Mouse (Mus musculus) liver, embryonic 15.5 days (tissue): ENCODE data around the gene G2e3. TPM values are rescaled to one million over a fixed set of nuclear protein-coding genes. Genes with fewer than 3 reads are reported as not detected.
A peak's percentile ranks its signal among the peaks of the same experiment; 100 is the strongest.

Source experiments
- ATAC-seq: fragments of 200-750 bp; cut with Nextera tagmentation; 2 replicates; pipeline ENCODE4 v1.8.0; 2017; ENCODE audit warnings: moderate number of reproducible peaks, mild to moderate bottlenecking, moderate library complexity; ENCODE audit not compliant: insufficient read depth
- H3K27ac ChIP-seq: fragments of 300-500 bp; sonication (generic); replicated peaks from 2 replicates; pipeline ENCODE4 v1.5.1; 2015; ENCODE audit warnings: mild to moderate bottlenecking, inconsistent platforms
- H3K27me3 ChIP-seq: fragments of 300-500 bp; sonication (generic); 2 replicates; pipeline ENCODE4 v1.6.1; 2015; ENCODE audit warnings: mild to moderate bottlenecking, inconsistent platforms
- H3K36me3 ChIP-seq: fragments of 300-500 bp; sonication (generic); replicated peaks from 2 replicates; pipeline ENCODE4 v1.6.1; 2015; ENCODE audit warnings: moderate library complexity, mild to moderate bottlenecking, inconsistent platforms
- H3K4me1 ChIP-seq: fragments of 300-500 bp; sonication (generic); replicated peaks from 2 replicates; pipeline ENCODE4 v1.6.1; 2015; ENCODE audit warnings: inconsistent platforms
- H3K4me2 ChIP-seq: fragments of 300-500 bp; sonication (generic); 2 replicates; pipeline ENCODE4 v1.6.1; 2015; ENCODE audit warnings: moderate library complexity, mild to moderate bottlenecking, inconsistent platforms
- H3K4me3 ChIP-seq: fragments of 300-500 bp; sonication (generic); replicated peaks from 2 replicates; pipeline ENCODE4 v1.5.1; 2015; ENCODE audit warnings: mild to moderate bottlenecking, inconsistent platforms
- H3K9ac ChIP-seq: fragments of 300-500 bp; sonication (generic); 2 replicates; pipeline ENCODE4 v1.6.1; 2015; ENCODE audit warnings: moderate library complexity, mild to moderate bottlenecking, inconsistent platforms
- H3K9me3 ChIP-seq: fragments of 300-500 bp; sonication (generic); replicated peaks from 2 replicates; pipeline ENCODE4 v1.6.1; 2016; ENCODE audit warnings: inconsistent platforms
- WGBS: fragments of 180-500 bp; shearing (Covaris S2); methylation state at CpG from one replicate; pipeline ENCODE4 v1.1.7; 2015; ENCODE audit warnings: mixed read lengths; ENCODE audit not compliant: insufficient replicate concordance; 5-methylcytosine and 5-hydroxymethylcytosine counted together
- polyA plus RNA-seq: library from polyadenylated mRNA; unstranded; fragments of >200 nt; fragmentation: Nextera tagmentation; extraction: Ambion mirVana; gene quantifications from 2 replicates; pipeline ENCODE4 v1.2.1, GENCODE M21; 2015

Gene G2e3
- polyA plus RNA-seq = 15.2 and 16.2 TPM in 2 replicates

DNA sequence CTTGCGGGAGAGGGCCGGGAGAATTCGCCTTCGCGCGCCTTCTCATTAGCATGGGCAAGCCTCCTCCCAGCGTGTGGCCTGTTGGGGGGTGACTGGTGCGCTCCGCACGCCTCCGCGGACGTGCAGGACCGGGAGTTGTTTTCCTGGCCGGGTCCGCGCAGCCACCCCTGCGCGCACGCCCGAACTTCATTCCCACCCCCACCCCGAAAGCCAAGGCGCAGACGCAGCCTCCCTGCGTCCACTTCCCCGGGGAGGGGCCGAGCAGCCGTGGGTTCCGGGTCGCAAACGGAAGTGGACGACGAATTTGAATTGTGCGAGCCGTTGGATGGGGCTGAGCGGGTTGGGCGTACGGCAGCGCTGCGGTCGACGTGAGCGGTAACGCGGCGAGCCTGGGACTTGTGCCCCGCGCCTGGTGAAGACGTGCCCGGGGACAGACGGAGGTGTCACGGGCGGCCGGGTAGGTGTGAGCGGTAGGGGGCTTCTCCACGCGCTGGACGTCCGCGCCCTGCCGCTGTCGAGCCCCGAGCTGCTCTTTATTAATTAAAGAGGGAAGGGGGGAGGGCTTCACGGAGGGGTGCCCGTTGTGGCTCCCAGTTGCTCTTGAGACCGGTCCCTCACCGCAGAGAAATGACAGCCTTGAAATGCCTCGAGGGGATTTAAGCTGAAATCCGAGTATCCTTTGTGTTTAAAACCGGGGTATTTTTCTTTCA lies at the start of gene G2e3:
Gene G2e3 (plus strand): TSS at position 74 of the 710 bp plus-strand sequence.
- ATAC-seq = peak; percentile 97
- peak within 1 kb of the TSS; percentile 90 for H3K4me3 ChIP-seq
- peak within 1 kb of the TSS; percentile 84 for H3K4me2 ChIP-seq
- peak within 1 kb of the TSS; percentile 93 for H3K9ac ChIP-seq
- peaks cover 21% of the 10 kb centered on the region; the same call in 1 of the 2 replicates for H3K4me1 ChIP-seq
- H3K36me3 ChIP-seq = peaks cover 16% of the 10 kb centered on the region
- no peaks in the 10 kb centered on the region for H3K27me3 ChIP-seq
- H3K27ac ChIP-seq = peak within 1 kb of the TSS; percentile 89
- no peaks in the 10 kb centered on the region for H3K9me3 ChIP-seq
- WGBS = under 1% methylated on average over 70 of the region's 70 CpGs

DNA sequence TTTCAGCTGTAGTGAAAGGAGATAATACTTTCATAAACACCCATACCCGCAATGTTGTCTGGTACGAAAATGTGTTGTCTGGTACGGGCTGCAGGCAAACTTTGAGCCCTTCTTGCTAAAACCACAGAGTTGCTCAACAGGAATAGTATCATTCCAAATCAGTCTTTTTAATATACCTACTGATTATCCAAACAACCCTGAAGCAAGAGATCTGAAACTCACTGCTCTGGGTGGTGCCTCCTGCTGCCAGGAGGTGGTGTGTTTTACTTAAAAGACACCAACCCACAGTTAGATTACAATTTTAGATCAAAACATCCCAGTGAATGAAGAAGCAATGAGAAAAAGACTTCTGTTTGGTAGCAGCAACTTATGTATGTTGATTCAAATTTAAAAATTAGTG lies 24.3 kb upstream of the G2e3 start:
- Histone ChIP-seq H3K9ac (no peak overlapping the region), H3K4me1 (no peaks in the 10 kb centered on the region), H3K4me2 (no peak overlapping the region), H3K27ac (no peak overlapping the region), H3K9me3 (no peaks in the 10 kb centered on the region), H3K27me3 (no peaks in the 10 kb centered on the region), H3K36me3 (no peaks in the 10 kb centered on the region), H3K4me3 (no peak overlapping the region)
- WGBS = 74% methylated on average over 3 of the region's 3 CpGs
- no peak for ATAC-seq

DNA sequence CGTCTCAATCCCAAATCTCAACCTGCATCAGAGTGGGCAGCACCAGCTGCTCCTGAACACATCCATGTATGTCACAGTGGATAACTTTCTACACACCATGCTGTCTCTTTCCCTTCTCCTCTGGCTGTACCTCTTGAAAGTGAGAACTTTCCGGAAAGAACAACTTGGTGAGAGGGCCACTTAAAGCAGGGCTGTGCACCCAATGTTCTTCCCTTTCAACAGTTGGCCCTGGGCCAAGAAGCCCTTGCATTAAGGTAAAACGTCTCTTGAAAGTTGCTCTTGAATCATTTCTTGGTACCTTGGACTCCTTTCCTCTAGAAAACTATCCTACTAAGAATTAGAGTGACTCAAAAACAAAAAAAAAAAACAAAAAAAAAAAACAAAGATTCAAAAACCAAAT lies 21.0 kb upstream of the G2e3 start:
- ATAC-seq = no peak
- no peak overlapping the region for H3K4me2 ChIP-seq

DNA sequence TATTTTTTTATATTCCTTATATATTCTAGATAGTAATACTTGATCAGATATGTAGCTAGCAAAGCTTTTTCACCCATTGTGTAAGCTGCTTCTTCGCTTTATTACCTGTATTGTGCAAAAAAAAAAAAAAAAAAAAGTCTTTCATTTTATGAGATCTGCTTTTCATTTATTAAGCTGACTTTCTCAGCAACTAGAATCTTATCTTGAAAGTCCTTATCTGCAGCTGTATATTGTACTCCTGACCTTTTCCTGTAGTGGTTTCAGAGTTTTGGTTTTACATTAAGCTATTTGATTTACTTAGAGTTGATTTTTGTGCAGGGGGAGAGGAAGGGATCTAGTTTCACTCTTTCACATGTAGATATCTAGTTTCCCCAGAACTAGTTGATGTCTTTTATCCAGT lies 10.8 kb upstream of the G2e3 start:
- Histone ChIP-seq H3K9ac (no peak overlapping the region), H3K36me3 (no peaks in the 10 kb centered on the region), H3K27ac (no peak overlapping the region), H3K4me2 (no peak overlapping the region), H3K27me3 (no peaks in the 10 kb centered on the region), H3K4me1 (no peaks in the 10 kb centered on the region), H3K9me3 (no peaks in the 10 kb centered on the region), H3K4me3 (no peak overlapping the region)
- ATAC-seq = no peak
- WGBS = 42% methylated on average over 1 of the region's 1 CpGs

More for the DNA sequence above, 21.0 kb upstream of the G2e3 start:
- no peaks in the 10 kb centered on the region for H3K27me3 ChIP-seq
- H3K9ac ChIP-seq = no peak overlapping the region
- no peaks in the 10 kb centered on the region for H3K4me1 ChIP-seq
- WGBS = 75% methylated on average over 3 of the region's 3 CpGs
- H3K9me3 ChIP-seq = no peaks in the 10 kb centered on the region
- H3K4me3 ChIP-seq = no peak overlapping the region
- H3K36me3 ChIP-seq = no peaks in the 10 kb centered on the region
- H3K27ac ChIP-seq = no peak overlapping the region

DNA sequence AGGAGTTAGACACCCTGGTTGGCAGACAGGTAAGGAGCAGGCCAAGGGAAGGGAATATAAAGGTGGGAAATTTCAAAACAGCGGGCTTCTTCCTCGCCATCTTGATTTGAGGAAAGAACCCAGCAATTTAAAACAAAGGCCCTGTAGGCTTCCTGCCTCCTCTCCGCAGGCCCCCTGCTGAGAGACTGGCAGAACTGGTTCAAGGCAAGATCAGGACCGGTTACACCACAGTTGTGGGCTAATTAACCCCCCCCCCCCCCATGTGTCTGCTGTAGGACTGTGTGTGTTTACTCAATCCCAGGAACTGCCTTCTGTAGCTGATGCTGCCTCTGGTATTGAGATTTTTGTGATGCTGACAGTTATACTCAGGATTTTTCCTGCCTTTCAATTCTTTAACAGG lies 1.7 kb upstream of the G2e3 start:
- ATAC-seq = no peak
- peaks cover 21% of the 10 kb centered on the region; the same call in 1 of the 2 replicates for H3K4me1 ChIP-seq
- no peak overlapping the region for H3K4me2 ChIP-seq
- no peak overlapping the region for H3K9ac ChIP-seq
- WGBS = 54% methylated on average over 4 of the region's 4 CpGs
- no peak overlapping the region for H3K27ac ChIP-seq
- no peaks in the 10 kb centered on the region for H3K27me3 ChIP-seq
- H3K9me3 ChIP-seq = no peaks in the 10 kb centered on the region
- no peaks in the 10 kb centered on the region; the same call in 1 of the 2 replicates for H3K36me3 ChIP-seq
- no peak overlapping the region for H3K4me3 ChIP-seq

DNA sequence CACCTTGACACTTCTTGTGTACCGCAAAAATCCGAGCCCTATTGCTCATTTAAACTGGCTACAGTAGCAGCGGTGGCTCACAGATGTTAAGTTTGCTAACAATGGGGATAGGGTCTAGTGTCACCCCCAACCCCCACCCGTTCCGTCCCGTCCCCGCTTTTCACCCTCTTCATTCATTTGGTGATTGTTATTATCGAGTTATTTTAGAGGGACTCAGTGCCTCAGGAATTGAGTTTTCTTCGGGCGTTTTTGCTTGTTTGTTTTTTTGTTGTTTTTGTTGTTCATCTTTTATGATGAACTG lies 787 bp downstream of the G2e3 start:
- Histone ChIP-seq H3K27me3 (no peaks in the 10 kb centered on the region), H3K4me1 (peaks cover 21% of the 10 kb centered on the region; the same call in 1 of the 2 replicates), H3K9ac (peak overlapping the region; percentile 93), H3K4me2 (peak overlapping the region; percentile 84), H3K9me3 (no peaks in the 10 kb centered on the region), H3K36me3 (peaks cover 21% of the 10 kb centered on the region), H3K27ac (peak overlapping the region; percentile 89), H3K4me3 (peak overlapping the region; percentile 90)
- ATAC-seq = peak; percentile 16
- WGBS = 1% methylated on average over 10 of the region's 10 CpGs

DNA sequence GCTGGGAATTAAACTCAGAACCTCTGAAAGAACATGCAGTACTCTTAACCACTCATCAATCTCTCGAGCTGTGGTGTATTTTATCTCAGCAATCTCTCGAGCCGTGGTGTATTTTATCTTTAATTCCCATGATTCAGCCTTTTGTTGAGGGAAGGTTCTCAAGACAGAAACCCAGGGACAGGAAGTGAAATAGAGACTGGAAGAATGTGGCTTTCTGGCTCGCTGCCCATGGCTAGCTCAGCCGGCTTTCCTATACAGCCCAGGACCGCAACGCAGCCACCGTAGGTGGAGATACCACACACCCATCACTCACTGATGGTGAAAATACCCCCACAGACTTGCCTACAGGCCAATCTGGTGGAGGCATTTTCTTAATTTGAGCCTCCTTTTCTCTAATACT lies 7.4 kb downstream of the G2e3 start:
- H3K9me3 ChIP-seq = no peaks in the 10 kb centered on the region
- no peak overlapping the region for H3K4me2 ChIP-seq
- no peak overlapping the region for H3K4me3 ChIP-seq
- ATAC-seq = no peak
- WGBS = 49% methylated on average over 8 of the region's 8 CpGs
- H3K4me1 ChIP-seq = peaks cover 7% of the 10 kb centered on the region; the same call in 1 of the 2 replicates
- no peak overlapping the region for H3K27ac ChIP-seq
- H3K36me3 ChIP-seq = peaks cover 77% of the 10 kb centered on the region
- no peaks in the 10 kb centered on the region for H3K27me3 ChIP-seq
- no peak overlapping the region for H3K9ac ChIP-seq

DNA sequence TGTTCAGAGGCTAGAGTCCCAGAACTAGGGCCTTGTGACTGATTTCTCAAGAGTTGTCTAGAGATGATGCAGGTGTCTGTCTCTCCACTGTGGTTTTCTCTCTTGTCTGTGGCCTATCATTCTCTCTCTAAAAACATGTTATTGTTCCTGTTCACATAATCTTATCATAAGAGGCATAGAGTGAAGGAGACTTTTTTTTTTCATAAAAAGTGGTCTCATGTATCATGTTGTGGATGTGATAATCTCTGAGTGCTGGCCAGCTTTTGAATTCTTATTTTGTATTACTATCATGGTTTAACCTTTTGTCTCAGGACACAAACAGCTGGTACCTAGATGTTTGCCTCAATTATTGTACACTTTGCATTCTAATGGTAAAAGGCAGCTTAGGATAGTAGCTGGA lies 13.4 kb downstream of the G2e3 start:
- peaks cover 83% of the 10 kb centered on the region for H3K36me3 ChIP-seq
- H3K4me2 ChIP-seq = no peak overlapping the region
- no peaks in the 10 kb centered on the region for H3K27me3 ChIP-seq
- ATAC-seq = no peak
- no peak overlapping the region for H3K27ac ChIP-seq
- no peaks in the 10 kb centered on the region for H3K4me1 ChIP-seq
- no peak overlapping the region for H3K4me3 ChIP-seq
- H3K9me3 ChIP-seq = no peaks in the 10 kb centered on the region
- H3K9ac ChIP-seq = no peak overlapping the region

DNA sequence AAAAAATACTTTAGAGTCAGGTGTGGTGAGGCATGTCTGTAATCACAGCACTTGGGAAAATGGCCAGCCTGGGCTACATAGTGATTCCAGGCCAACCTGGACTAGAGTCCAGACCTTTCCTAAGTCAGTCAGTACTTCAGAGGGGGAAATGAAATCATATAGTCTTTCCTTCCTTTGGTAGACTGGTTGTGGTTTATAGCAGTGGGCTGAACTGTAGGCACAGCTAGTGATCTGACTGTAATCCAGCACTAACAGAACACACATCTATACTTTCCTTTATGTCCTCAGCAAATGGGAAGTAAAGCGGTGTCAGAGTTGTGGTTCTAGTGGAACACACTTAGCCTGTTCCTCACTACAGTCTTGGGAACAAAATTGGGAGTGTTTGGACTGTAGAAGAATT lies 15.0 kb downstream of the G2e3 start:
- Histone ChIP-seq H3K27me3 (no peaks in the 10 kb centered on the region), H3K9ac (no peak overlapping the region), H3K4me2 (no peak overlapping the region), H3K36me3 (peaks cover 85% of the 10 kb centered on the region), H3K4me3 (no peak overlapping the region), H3K9me3 (no peaks in the 10 kb centered on the region), H3K27ac (no peak overlapping the region), H3K4me1 (no peaks in the 10 kb centered on the region)
- 93% methylated on average over 1 of the region's 1 CpGs for WGBS
- no peak for ATAC-seq

DNA sequence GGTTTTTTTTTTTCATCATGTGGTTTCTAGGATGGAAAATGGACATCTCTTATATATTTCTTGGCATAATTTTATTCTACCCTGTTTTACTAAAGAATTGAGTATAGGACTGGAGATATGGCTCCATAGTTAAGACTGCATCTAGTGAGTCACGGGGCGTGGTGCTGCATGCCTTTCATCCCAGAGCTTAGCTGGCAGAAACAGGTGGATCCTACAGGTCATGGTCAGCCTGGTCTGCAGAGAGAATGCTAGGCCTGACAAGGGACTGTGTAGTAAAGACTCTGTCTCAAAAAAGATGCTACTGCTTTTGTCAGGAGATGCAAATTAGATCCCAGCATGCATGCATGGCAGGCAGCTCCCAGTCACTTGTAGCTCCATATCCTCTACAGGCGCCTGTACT lies 20.6 kb downstream of the G2e3 start:
- no peaks in the 10 kb centered on the region for H3K9me3 ChIP-seq
- peaks cover 78% of the 10 kb centered on the region for H3K36me3 ChIP-seq
- H3K4me2 ChIP-seq = no peak overlapping the region
- no peak for ATAC-seq
- whole genome bisulfite sequencing = 92% methylated on average over 3 of the region's 3 CpGs
- no peak overlapping the region for H3K4me3 ChIP-seq
- H3K27me3 ChIP-seq = no peaks in the 10 kb centered on the region
- H3K9ac ChIP-seq = no peak overlapping the region
- no peaks in the 10 kb centered on the region for H3K4me1 ChIP-seq
- no peak overlapping the region for H3K27ac ChIP-seq

DNA sequence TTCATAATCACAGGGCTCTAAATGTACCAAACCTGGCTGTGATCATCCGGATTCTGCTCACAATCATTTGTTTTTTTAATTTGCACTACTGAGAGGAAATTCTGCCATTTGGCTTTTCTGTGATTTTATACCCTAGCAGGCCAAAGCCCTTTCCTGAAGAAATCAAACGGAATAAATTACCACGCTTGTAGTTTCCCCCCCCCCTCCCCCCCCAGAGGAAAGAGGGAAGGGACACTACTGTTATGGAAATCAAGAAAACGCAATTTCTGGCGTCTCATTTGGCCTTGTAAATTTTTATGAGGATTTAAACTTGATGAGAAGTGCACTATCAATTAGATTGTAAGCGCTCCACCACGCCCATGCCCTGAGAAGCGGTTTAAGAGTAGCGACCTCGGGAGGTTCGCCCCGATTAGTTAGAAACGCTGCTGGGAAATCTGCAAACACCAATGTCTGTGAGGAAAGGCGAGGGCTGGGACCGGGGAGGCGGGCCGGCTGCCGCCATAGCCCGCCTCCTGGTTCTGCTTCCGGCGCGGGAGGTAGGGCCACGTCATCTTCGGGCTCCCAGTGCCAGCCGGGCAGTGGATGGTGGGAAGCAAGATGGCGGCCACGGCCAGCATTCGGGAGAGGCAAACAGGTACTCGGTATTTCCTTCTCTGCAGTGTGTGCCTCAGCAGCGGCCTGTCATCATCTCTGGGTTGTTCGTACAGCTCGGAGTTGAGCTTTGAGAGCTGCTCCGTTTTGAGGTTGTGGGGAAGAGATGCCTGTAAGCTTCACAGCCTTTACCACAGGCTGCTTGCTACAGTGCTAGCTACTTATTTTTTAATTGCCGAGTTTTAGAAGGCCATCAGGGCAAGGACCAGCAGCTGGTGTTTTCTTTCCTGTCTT lies 29.4 kb downstream of the G2e3 start, which contains the start of gene Scfd1:
Gene Scfd1 (plus strand): TSS at position 508 of the 885 bp plus-strand sequence.
- H3K4me3 ChIP-seq = peak within 1 kb of the TSS; percentile 71
- ATAC-seq = peak; percentile 100
- peak within 1 kb of the TSS; percentile 80 for H3K9ac ChIP-seq
- WGBS = under 1% methylated on average over 34 of the region's 34 CpGs
- no peaks in the 10 kb centered on the region for H3K27me3 ChIP-seq
- peak within 1 kb of the TSS; percentile 84 for H3K4me2 ChIP-seq
- peak within 1 kb of the TSS; percentile 81 for H3K27ac ChIP-seq
- peaks cover 37% of the 10 kb centered on the region for H3K36me3 ChIP-seq
- peaks cover 7% of the 10 kb centered on the region for H3K4me1 ChIP-seq
- H3K9me3 ChIP-seq = no peaks in the 10 kb centered on the region
